Mouse (Mus musculus): ENCODE measurements at regions not wholly inside any gene's neighbourhood (a gene's known extent, or its start where the extent isn't known, plus 50 kb on each side); places are given as distances from the start of the nearest gene placed in this dataset.

DNA sequence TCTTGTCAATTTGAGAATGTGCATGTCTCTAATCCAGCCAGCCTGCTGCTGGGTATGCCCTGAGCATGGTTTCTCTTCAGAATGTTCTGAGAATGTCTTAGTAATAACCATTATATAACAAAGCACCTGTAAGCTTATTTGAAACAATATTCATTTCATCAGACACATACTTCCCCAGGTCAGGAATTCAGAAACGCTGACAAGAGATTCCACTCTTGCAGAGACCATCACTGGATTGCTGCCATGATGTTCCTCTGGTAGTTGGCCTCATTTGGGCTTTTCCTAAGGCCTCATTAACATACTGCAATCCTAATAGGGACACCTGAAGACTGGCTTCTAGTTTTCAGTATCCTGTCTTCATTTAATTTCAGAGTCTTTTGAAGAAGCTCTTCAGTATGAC lies 642.5 kb upstream of the Adamts5 start:
- DNase-seq (ENCODE audit: low spot score), result no peak

DNA sequence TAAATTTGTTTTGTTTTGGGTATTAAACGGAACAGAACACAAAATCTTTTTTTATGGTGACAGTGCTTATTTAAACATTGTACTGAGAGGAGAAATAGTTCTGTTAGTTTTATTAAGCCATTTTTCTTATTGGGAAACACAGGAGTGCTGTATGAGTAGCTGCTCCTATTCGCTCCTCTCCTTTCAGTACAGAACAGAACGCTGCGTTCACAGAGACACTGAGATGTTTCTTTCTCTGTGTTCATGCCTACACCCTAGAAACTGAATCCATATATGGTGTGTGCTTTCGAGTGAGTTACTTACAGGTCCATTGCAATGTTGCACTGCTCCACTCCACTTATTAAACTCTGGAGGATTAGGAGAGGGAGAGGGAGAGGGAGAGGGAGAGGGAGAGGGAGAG lies 634.9 kb upstream of the Adamts5 start:
- DNase-seq (ENCODE audit: low spot score), result no peak

DNA sequence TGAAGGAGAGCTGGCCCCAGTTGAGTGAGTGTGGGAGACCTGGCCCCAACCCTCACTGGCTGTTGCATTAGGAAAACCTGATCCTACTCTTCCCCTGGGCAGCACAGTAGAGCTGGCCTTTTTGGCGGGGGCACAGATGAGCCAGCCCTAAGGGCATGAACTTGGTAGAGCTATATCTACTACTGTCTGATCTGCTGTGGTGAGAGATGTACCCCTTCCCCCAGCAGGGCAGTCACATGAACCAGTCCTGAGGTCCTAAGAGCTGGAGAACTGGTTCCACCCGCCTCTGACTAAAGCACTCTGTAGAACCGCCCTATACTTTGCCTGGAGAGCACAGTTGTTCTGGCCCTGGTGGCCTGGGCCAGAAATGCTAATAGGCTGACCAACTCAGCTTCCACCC lies 622.5 kb upstream of the Adamts5 start:
- DNase-seq (ENCODE audit: low spot score), result no peak

DNA sequence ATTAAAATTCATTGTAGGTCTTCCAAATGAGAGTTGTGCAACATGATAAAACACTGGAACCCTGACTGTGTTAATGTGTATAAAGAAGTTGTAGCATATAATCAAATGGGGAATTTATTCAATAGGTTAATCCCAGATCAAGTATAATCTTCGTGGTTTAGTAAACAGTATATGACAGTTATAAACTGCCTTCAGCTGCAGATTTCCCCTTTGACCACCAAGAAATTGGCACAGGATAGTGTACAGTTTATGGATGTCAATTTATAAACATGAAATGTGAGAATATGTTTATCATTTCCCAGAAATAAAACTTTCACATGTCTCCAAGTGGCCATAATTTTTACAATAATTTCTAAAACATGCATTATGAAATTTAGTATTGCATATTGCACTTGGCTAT lies 615.3 kb upstream of the Adamts5 start:
- no peak for DNase-seq (ENCODE audit: low spot score)

DNA sequence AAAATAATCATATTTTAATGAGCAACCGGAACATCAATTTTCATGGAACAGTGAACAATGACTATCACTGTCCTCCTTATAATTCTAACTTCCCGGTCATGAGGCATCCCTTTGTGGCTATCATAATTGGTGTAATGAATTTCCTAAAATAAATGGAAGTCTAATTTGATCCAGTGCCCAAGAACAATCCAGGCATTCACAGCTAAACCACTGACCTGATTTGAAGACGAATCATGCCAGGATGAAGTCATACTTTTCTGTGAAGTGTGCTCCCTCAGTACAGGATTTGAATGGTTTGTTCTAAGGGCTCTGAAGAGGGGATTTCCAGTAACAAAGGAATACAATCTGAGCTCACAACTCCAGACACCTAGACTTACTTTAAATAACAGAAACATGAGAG lies 614.5 kb upstream of the Adamts5 start:
- DNase-seq (ENCODE audit: low spot score), result peak; percentile 21

DNA sequence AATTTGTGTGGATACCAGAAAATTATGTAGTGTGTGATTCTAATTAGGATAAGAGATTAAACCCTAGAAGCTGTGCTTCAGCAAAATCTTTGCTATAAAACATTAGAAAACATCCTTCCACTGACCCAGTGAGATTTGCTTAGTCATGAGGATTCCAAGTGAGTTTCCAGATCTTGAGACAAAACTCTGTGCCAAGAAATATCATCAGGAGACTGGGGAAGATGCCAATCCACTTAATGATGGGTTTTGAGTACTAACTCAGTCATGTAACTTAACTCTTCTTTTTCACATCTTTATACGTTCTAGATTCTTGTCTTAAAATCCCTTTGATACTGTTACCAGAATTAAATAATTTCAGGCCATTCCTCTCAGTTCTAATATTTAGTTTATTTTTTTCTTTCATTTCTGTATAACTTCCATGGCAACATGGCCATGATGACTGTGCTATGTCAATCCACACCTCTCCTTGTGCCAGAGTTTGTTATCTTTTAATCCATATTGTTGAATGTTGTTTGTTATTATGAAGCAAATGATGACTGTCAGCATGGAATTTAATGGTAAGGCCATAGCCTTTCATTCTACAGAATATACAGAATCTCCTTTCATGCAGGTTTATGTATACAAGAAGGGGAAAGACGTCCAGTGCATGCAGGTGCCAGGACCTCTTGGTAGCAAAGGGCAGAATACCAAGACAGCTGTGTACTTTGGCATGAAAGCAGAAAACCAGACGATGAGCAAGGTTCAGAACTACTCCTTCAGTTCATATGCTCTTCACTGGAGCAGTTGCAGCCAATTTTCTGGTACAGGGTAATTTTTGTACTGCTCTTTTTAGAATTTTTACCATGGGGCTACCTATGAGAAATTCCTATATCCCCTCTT lies 599.7 kb upstream of the Adamts5 start:
- no peak for DNase-seq (ENCODE audit: low spot score)

DNA sequence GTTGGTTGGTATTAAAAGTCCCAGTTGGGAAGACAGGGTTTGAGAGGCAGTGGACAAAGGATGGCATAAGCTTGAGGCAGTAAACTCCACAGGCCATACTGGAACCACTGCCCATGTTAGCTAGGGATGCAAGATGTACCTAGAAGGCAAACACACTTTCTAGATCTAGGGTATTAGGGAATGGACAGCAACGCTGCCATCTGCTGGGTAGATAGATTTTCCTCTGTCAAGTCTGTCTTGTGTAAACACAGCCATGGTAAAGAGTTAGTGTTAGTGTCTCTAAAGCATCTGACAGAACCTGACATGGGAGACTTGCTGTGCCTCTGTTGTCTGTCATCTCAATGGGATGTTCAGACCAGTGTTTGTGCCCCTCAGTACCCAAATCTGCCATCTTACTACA lies 573.5 kb upstream of the Adamts5 start:
- DNase-seq (ENCODE audit: low spot score), result no peak

DNA sequence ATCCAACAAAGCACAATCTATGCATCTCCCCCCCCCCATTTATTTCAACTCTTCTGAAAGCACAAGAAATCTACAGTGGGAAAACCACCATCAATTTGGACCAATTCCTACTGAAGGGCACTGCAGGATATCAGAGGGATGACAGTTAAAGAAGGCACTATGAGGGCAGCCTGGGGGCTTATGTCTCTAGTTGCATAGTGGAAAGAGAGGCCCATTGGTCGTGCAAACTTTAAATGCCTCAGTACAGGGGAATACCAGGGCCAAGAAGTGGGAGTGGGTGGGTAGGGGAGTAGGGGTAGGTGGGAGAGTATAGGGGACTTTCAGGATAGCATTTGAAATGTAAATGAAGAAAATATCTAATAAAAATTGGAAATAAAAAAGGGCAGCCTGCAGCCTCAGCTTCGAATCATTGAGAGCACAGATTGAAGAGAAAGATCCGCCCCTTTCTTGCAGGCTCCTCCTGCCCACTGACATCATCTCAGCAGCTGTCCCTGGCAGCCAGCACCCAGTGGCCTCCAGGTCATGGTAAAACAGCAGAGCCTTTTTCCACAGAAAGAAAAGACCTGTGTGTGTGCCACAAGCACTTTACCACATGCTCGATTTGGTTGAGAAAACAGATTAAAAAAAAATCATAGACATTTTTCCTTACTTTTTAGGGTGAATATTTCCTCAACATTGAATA lies 571.6 kb upstream of the Adamts5 start:
- peak; percentile 2 for DNase-seq (ENCODE audit: low spot score)

DNA sequence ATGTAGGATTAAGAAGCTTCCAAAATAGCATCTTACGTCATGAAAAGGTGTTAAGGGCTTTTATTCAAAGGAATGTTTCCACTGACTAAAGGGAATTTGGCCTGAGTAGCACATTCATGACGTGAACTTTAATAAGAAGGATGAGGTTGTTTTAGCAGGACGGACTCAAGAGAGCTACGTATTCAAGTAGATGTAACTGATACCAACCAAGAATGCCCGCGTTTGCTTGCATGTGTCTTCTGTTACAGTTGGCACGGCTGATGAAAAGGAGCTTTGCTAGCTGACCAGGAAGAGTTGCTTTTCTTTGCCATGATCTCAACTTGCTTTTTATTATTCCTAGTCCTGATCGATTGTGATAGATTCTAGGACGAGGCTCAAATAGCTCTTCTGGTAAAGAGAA lies 559.4 kb upstream of the Adamts5 start:
- no peak for DNase-seq (ENCODE audit: low spot score)

DNA sequence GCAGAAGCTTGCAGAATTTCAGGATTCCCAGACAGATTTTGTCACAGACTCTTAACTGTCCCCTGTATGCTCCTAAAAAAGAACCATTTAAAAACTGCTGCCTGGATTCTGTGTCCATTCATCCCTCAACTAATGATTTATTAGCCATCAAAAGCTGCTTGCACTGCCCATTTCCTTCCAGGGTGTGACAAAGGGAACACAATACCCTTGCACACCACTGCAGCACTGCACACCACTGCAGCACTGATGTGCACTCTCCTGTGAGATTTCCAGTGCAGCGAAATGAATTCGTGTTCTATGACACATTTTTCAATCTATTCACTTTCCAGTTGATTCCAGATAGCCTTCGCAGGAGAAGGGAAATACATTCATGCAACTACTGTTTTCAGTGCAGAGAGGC lies 555.0 kb upstream of the Adamts5 start:
- DNase-seq (ENCODE audit: low spot score), result no peak

DNA sequence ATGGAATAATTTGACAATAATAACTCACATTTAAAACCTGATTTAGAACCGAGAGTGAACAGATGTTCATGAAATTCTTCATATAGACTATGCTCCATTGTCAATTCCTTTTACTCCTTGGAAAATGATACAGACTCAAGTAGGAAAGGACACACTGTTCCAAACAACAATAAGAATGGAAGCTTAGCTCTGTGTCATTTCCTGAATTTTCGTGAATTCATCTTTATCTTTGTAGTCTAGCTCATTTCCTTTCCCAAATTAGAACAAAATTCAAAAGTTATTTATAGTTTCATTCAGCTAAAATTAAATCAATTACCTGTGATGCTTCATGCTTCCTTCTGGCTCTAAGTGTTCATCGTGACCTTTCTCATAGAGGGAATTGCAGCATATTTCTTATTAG lies 553.2 kb upstream of the Adamts5 start:
- DNase-seq (ENCODE audit: low spot score), result no peak

DNA sequence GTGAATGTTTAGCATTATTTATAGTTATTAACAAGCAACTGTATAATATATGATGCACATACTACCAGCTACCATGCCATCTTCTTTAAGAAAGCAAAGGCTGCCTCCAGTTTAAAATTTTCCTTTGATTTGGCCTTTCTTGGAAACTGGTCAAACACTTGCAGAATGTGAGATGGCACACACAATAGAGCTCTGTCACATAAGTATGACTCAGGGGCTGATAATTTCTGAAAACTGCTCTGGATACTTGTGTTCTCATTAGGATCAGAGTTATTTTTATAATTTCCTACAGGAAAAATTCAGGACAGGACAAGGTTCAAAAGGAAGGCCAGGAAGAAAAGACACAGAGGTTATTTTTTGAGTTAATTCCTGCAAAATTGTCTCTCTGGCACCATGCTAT lies 552.4 kb upstream of the Adamts5 start:
- DNase-seq (ENCODE audit: low spot score), result no peak

DNA sequence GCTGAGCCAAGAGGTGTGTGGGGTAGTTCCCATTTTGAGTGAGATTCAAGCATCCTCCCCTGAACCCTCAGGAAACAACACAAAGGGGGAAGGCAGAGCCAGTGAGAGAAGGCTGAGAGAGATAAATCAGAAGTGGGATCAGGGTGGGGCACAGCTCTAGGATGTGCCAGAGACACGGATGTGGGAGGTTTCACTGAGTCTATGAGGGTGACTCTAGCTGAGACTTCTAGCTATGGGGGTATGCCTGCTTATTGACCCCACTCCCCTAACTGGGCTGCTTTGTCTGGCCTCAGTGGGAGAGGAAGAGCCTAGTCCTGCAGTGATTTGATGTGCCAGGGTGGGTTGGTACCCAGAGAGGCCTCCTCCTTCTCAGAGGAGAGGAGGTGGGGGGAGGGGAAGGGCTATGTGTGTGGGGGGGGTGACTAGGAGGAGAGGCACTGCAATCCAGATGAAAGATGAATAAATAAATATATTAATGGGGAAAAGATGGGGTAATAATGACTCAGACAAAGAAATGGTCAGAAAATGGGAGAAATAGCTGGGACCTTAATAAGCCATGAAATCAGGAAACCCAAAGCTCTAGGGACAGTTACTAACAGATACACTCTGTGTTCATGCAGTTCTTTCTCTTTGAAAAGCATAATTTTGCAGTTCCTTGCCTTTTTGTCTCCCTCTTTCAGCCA lies 547.0 kb upstream of the Adamts5 start:
- DNase-seq (ENCODE audit: low spot score), result no peak

DNA sequence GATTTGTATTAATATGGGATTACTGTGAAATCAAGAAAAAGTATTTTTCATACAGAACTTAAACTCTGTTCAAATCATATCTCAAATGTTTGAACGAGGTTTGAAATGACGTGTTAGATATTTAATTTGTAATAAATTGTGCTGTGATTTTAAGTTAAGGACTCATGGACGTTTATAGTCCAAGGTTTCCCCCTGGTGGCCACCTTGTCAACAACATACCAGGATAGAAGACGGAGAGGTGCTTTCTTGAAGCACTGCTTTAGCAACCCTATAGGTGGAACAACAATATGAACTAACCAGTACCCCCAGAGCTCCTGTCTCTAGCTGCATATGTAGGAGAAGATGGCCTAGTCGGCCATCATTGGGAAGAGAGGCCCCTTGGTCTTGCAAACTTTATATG lies 517.8 kb upstream of the Adamts5 start:
- peak; percentile 45 for DNase-seq (ENCODE audit: low spot score)

DNA sequence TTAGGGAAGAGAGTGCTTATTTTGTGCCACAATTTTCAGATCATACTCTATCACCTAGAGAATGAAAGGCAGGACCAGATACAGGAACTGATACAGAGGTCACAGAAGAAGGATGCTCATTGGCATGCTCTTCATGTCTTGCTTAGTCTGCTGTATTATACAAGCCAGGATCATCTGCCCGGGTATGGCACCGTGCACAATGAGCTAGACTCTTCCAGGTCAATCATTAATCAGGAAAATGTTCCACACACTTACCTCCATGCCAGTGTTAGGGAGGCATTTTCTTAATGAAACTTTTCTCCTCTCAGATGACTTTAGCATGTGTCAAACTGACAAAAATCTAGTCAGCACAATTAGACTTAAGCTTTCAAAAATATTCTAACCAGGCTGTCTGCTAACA lies 502.7 kb upstream of the Adamts5 start:
- DNase-seq (ENCODE audit: low spot score), result no peak

DNA sequence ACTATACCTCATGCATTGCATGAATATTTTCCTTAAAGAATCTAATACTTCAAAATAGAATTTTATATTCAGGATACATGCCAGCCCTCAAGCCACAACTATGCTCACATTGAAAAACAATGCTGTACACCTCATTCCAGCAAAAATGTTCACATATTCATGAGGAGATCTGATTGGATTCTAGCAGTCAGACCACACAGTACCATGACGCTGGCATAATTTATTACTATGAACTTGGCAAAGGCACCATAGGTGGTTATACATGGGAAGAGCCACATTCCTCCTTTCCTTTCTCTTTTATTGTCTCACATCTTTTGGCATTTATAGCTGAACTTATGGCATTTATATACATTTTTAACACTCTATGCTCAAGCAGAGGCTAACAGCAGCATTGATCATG lies 499.8 kb upstream of the Adamts5 start:
- no peak for DNase-seq (ENCODE audit: low spot score)

DNA sequence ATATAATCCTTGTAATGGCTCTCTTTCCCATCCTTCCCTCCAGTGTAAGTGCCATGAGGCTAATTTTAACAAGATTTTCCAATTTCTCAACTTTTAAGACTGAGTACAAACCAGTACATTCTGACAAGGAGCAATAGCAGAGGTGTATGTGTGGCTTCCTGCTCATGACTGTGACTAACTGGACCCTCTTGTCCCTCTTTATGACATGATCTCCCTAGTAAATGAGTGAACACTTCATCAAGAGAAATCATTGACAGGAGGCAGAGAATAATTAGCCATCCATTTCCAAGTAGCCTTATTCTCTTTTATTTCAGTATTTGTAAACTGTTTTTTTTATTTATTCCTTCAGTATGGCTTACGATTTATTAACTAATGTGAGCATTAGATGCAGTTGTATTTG lies 497.7 kb upstream of the Adamts5 start:
- DNase-seq (ENCODE audit: low spot score), result no peak

DNA sequence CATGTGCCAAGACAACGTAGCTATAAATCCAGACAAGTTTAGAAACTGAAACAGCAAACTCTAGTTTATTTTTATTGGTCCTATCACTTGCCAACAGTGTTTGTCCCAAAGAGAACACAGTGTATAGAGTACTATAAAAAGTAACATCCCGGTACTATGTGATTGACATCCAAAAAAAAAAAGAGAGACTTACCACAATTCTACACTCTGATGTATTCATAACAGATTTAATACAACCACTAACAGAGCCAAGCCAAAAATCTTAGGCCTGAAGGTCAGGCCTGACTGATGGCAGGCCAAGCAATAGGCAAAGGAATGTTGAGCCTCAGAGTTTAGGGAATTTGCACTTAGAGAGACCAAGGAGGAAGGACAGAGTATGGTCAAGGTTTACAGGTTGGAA lies 495.9 kb upstream of the Adamts5 start:
- DNase-seq (ENCODE audit: low spot score), result no peak

DNA sequence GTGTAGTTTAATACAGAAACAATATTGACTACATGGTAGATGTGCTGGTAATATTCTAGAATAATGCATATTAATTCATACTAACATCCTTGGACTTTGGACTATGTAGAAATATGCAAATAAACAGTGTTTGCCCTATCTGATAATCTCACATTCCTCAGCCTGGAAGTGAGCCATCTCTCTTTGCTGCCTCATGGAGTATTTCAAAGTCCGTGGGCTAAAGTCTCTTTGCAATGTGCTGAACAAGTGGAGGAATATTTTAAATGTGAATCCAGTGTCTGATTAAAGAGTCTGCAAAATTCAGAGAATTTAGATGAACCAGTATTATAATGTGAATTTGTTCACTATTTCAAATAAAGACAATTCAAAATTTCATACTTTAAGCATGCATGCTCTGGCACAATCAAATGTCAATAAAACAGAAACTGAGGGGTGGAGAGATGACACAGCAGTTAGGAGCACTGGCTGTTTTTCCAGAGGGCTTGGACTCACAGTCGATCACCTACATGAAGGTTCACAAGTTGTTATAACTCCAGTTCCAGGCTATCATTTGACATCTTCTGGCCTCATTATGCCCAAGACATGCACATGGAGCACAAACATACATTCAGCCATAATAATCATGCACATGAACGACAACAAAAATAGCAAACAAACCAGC lies 487.6 kb upstream of the Adamts5 start:
- DNase-seq (ENCODE audit: low spot score), result peak; percentile 5

DNA sequence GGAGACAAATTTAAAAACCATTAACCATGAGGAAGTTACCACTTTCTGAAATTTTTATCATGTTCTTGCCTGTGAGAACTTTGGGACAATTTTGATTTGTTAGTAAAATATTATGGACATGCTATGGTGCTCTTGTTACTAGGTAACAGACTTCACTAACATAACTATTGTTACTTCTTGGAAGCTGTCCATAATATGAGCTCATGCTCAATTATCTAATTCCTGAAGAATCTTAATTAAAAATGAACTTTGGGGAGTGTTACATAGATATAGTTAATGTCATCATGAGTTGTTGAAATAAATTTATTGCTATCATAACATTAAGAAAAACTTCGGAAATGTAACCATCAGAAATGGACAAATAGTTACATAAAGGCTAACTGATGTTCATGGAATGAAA lies 486.5 kb upstream of the Adamts5 start:
- no peak for DNase-seq (ENCODE audit: low spot score)

DNA sequence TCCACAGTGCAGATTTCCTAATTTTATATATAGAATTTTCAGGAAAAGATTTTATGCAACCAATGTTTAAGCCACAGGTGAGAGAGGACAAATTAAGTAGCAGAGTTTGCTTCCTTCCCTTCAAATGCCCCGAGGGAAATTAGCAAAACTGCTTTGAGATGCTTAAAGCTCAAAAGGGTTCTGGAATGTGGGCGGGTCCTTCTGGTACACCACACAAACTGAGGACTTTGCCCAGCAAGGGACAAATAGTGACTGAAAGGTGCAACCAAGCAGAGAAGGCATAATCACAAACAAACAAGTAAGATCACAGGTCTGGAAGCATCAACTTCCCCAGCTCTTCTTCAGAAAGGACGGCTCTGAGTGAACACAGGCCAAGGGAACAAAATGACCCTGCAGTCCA lies 476.4 kb upstream of the Adamts5 start:
- no peak for DNase-seq (ENCODE audit: low spot score)

DNA sequence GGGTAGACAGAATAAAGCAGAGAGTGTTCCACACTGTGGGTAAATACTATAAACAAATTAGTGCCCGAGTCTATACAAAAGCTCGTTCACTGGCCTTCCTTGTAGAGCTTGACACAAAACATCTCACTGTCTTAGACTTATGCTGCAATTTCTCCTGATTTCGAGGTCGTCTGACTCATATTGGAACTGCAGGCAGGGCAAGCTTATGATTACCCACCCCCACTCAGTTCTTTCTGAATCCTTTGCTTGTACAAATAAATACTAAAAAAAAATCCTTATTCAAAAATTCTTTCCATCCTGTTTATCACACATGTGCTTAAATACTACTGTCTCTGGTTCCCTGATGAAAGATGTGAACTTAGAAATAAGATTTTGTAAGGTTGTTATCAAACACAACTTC lies 470.0 kb upstream of the Adamts5 start:
- DNase-seq (ENCODE audit: low spot score), result no peak

DNA sequence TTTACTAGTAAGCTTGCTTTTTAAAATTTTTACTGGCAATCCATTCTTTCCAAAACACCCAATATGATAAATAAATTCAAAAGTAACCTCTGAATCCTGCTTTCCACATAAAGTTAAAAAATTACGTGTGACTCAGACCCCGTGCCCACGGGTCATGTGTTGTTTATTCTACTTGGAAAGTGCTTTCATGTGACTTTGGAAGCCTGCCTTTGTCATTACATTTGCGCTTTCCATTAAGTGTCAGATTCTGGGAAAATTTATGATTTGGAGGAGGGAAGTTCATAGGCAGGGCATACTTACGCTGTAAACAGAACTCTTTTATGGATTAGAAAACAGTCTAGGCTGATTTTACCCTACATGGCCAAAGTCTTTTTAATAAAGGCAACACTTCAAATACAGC lies 466.8 kb upstream of the Adamts5 start:
- DNase-seq (ENCODE audit: low spot score), result no peak

All from left cerebral cortex, adult 11 months (tissue).